Mouse (Mus musculus) mammary gland, adult 2 months (tissue): ENCODE data around the gene Il18rap. TPM values are rescaled to one million over a fixed set of nuclear protein-coding genes. Genes with fewer than 3 reads are reported as not detected.

ENCODE experiments used
- polyA plus RNA-seq: library from polyadenylated mRNA; depleted of rRNA; stranded (reverse); fragments of >200 nt; gene quantifications from 2 replicates; pipeline ENCODE4 v1.2.3, GENCODE M21; 2012; ENCODE audit warnings: low replicate concordance; rRNA removed

The Il18rap gene
- polyA plus RNA-seq: 0.66 and 1.1 TPM in 2 replicates

DNA sequence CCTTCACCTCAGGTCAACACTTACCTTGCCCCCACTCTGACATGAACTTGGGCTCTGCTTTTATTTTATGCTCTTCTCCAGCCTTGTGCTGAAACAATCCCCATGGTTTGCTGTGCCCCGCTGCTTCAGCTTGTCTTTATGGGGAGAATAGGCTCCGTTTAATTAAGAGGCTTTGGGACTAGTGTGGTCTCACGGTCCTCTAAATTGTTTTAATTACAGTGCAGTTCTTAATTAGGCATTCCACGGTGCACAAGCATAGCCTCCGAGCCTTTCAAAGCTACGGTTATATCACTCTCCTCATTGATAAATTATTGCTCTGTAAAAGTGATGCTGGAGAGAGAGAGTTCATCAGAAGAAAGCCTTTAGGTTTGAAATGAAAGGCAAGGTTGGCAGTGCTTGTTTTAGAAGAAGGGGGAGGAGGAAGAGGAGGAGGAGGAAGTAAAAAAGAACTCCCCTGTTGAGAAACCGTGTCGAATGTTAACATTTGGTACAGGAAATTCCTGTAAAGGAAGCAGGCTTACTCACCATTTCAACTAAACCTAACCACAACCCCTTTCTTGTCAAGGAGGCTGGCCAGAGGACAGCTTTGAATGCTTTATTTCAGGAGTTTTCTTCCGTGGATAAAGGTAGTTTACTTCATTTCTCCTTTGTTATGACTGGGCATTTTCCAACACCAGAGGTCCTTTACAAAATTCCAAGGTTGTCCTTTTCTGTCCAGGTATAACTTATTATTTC, at the start of gene Il18rap:
Gene Il18rap, plus strand, starts transcription at position 512 of the 735 bp plus-strand sequence.

DNA sequence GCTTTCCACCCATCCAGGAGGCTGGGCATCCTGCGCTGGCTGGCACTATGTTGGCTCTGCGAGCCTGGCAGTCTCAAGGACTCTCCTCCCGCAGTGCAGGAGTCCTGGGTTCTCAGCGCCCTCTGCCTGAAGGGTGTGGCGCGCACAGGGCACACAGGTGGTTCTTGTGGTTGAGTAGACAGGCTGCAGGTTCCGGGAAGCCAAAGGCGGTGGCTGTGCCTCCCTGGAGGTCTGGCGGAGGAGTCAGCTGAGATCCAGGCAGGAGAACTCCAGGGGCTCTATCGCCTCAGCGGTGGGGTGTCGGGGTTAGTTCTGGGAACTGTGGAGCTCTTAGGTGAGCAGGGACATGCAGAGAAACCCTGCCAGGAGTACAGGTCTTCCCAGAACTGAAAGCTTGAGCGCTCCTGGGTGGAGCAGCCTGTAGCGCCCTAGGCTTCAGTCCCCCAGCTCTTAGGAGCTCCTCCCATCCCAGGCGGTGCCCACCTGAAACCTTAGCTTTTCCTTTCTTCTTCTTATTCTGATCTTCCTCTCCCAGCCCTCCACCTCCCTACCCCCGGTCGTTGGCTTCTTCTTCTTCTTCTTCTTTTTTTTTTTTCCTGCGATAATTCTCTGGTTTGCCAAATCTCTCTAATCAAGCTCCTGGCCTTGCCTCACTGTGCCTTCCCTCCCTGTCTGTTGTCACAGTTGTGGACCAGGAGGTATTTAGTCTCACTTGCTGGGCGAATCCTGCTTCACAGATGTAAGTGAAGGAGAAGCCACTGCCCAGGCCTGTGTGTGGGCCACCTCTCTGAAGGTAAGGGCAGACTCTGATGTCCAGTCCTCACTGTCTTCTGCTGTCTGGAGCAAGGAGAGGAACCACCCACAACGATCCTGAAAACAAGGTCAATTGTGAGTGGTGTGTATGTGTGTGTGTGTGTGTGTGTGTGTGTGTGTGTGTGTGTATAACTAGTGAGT, 49.4 kb upstream of the Il18rap start, which contains the start of gene Il18r1:
Gene Il18r1, plus strand, starts transcription at position 76 of the 954 bp plus-strand sequence.

DNA sequence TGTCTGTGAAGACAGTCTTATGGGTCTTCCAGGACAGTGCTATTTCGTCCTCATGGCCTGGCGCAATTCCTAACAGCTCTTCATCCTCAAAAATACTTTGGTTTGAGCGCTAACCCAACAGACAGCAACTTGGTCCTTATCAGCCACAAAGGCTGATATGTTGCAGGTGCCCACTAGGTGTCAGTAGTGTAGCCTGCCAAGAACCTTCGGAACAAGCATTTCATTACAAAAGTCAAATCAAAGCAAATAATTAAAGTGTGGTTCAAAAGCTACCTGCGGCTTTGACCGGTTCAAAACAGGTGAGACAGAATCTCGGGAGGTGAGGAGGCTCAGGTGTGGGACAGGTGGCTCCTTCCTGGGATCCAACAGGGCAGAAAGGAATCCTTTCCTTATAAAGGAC, 64.6 kb downstream of the Il18rap start, which contains the start of gene Slc9a4:
Gene Slc9a4, plus strand, starts transcription at position 298 of the 400 bp plus-strand sequence.

Other genes with a start within 250 kb of the Il18rap start
- gene Il1rl2, start 190.8 kb upstream of the Il18rap start, polyA plus RNA-seq: 7.8 and 17.5 TPM in 2 replicates
- 1.5 and 3.5 TPM in 2 replicates for gene Il1rl1, start 85.8 kb upstream of the Il18rap start, polyA plus RNA-seq
- 2.1 and 4.0 TPM in 2 replicates for gene Il18r1, start 49.8 kb upstream of the Il18rap start, polyA plus RNA-seq
- 0.32 and 1.0 TPM in 2 replicates for gene Slc9a4, start 64.7 kb downstream of the Il18rap start, polyA plus RNA-seq
- 0.70 and 4.7 TPM in 2 replicates for gene Slc9a2, start 165.2 kb downstream of the Il18rap start, polyA plus RNA-seq